In the genomic region with DNA sequence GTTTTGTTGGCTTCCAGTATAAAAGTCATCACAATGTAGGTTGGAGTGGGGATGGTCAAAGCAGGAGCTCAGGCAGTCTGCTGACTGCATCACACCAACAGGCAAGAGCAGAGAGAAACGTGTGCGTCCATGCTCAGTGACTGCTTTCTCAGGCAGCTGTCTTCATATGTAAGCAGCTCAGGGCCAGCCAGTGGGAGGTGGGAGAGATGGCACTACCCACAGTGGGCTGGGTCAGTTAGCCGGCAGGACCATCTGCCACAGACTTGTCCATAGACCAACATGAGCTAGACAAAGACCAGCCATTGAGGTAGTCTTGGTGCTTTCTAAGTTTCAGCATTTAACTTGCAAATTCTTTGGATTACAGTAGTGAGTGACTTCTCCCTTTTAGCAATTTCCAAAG, we compare ENCODE assay signal across 25 mouse cellular contexts. TPM values are rescaled to one million over a fixed set of nuclear protein-coding genes. Genes with fewer than 3 reads are reported as not detected.
A peak's percentile ranks its signal among the peaks of the same experiment; 100 is the strongest.
DNase-seq lines count a peak whose midpoint lies in the region; ATAC-seq and TF ChIP-seq lines count a peak whose summit lies in the region.
"Had no signal": no experiment of that assay in that cellular context is flagged by ENCODE, and none has a peak within 500 bp of the region (broad histone marks: within the 10 kb centered on the region; RNA-seq: fewer than 3 reads in every experiment).

No protein-coding gene starts in this region.

- H3K9me3 ChIP-seq in CH12.LX (replicated peaks; ENCODE audit: low read length), result no peaks in the 10 kb centered on the region
- H3K9me3 ChIP-seq: embryonic facial prominence, embryonic 12.5 days; embryonic facial prominence, embryonic 15.5 days; heart, embryonic 12.5 days; heart, embryonic 15.5 days; hindbrain, embryonic 10.5 days had no signal

- H3K27ac ChIP-seq in CH12.LX (ENCODE audit: insufficient read depth, low read depth), result peak overlapping the region; percentile 51
- H3K27ac ChIP-seq: embryonic facial prominence, embryonic 12.5 days; embryonic facial prominence, embryonic 15.5 days; heart, embryonic 15.5 days; hindbrain, embryonic 10.5 days; hindbrain, embryonic 14.5 days had no signal

- H3K4me1 ChIP-seq in CH12.LX (ENCODE audit: control insufficient read depth in 1 of 2, insufficient read depth in 2 of 2), result peaks cover 36 to 60% of the 10 kb centered on the region in 2 experiments
- H3K4me1 ChIP-seq: embryonic facial prominence, embryonic 12.5 days; embryonic facial prominence, embryonic 15.5 days had no signal

- intact Hi-C loops in left cerebral cortex, postnatal 4 days (cut with DNase I), result no loop called here

- in situ Hi-C loops in CH12.LX (cut with MboI; ENCODE audit: low pct_ligation_motif_present, low pct_unique_long_range_greater_than_20kb, low sequenced_read_pairs), result no loop called here

- dilution Hi-C loops in CH12.LX (cut with MboI; ENCODE audit: extremely low pct_ligation_motif_present, extremely low pct_unique_long_range_greater_than_20kb, low sequenced_read_pairs), result no loop called here

- DNase-seq in cerebellum, adult 9-11 months, result peak; percentile 43
- no peak for DNase-seq in frontal cortex, postnatal 14 days (ENCODE audit: low spot score in 2 of 2)
- DNase-seq in left cerebral cortex, postnatal 4 days, result peak; percentile 64
- DNase-seq in left cerebral cortex, adult 9 months (ENCODE audit: low spot score in 2 of 2), result no peak
- no peak for DNase-seq in CH12.LX (ENCODE audit: extremely low read depth)
- DNase-seq in lung, postnatal 25 days (ENCODE audit: low spot score), result no peak
- DNase-seq: adrenal gland, adult 2 months; adrenal gland, postnatal 14 days; B cell, adult 2 months; forebrain, postnatal 0 days; gastrocnemius, postnatal 10 days; heart, adult 18-20 months; heart, postnatal 10 days; heart, postnatal 36 days; kidney, adult 2 months had no signal

- ATAC-seq in cerebellum, adult (ENCODE audit: insufficient number of reproducible peaks, low FRiP score, low TSS enrichment), result no peak
- ATAC-seq in frontal cortex, adult (ENCODE audit: low TSS enrichment), result peak; percentile 14; the same call in 1 of the 2 replicates
- ATAC-seq: forebrain, embryonic 14.5 days; forebrain, postnatal 0 days; intestine, postnatal 0 days had no signal

- no peaks in the 10 kb centered on the region for H3K27me3 ChIP-seq in CH12.LX (replicated peaks)
- H3K27me3 ChIP-seq: embryonic facial prominence, embryonic 12.5 days; embryonic facial prominence, embryonic 15.5 days; heart, embryonic 12.5 days; heart, embryonic 15.5 days had no signal

- no peak overlapping the region for H3K9ac ChIP-seq in CH12.LX (ENCODE audit: insufficient read depth, low read depth)
- H3K9ac ChIP-seq: embryonic facial prominence, embryonic 12.5 days; embryonic facial prominence, embryonic 15.5 days; forebrain, postnatal 0 days; heart, embryonic 12.5 days; heart, embryonic 15.5 days; hindbrain, embryonic 14.5 days had no signal

- no peak overlapping the region; the same call in 1 of the 2 replicates for H3K4me2 ChIP-seq in CH12.LX (ENCODE audit: insufficient read depth, low read depth, poor library complexity, severe bottlenecking)
- H3K4me2 ChIP-seq: embryonic facial prominence, embryonic 12.5 days; embryonic facial prominence, embryonic 15.5 days; heart, embryonic 12.5 days; heart, embryonic 15.5 days; hindbrain, embryonic 14.5 days had no signal

- no peak; the same call in 1 of the 2 replicates for TF ChIP-seq POLR2A in CH12.LX (IDR thresholded peaks at IDR 0.05; ENCODE audit: low read depth, low read length)

- no peaks in the 10 kb centered on the region for H3K79me2 ChIP-seq in CH12.LX (replicated peaks; ENCODE audit: control insufficient read depth, extremely low read depth, insufficient read depth, poor library complexity, severe bottlenecking)

- peak overlapping the region in 1 of 3 experiments; percentile 49 for H3K4me3 ChIP-seq in CH12.LX (replicated peaks in 1 of 3; ENCODE audit: low read depth in 2 of 3, low read length in 2 of 3, poor library complexity in 1 of 3)
- H3K4me3 ChIP-seq: embryonic facial prominence, embryonic 12.5 days; embryonic facial prominence, embryonic 15.5 days; heart, embryonic 12.5 days; heart, embryonic 15.5 days; hindbrain, embryonic 10.5 days had no signal

- no peak for TF ChIP-seq RAD21 in CH12.LX (IDR thresholded peaks at IDR 0.05; ENCODE audit: low read depth, low read length)

- TF ChIP-seq EP300 in CH12.LX (IDR thresholded peaks at IDR 0.05; ENCODE audit: low read length), result peak; percentile 50

- no peak for TF ChIP-seq CTCF in CH12.LX (conservative IDR thresholded peaks at IDR 0.05 in 1 of 2, IDR thresholded peaks at IDR 0.05 in 1 of 2; ENCODE audit: low read depth in 2 of 2, low read length in 2 of 2)

- peaks cover 0 to 9% of the 10 kb centered on the region in 2 experiments for H3K36me3 ChIP-seq in CH12.LX (replicated peaks in 1 of 2; ENCODE audit: control insufficient read depth in 1 of 2, insufficient read depth in 1 of 2, low read length in 1 of 2)
- H3K36me3 ChIP-seq: embryonic facial prominence, embryonic 12.5 days had no signal

TF ChIP-seq in CH12.LX, 34 proteins besides CTCF, POLR2A, EP300 and RAD21:
- no peak for TF ChIP-seq ZKSCAN1 (IDR thresholded peaks at IDR 0.05; ENCODE audit: borderline replicate concordance, low read depth, low read length)
- TF ChIP-seq MYC (IDR thresholded peaks at IDR 0.05; ENCODE audit: low read depth, low read length), result no peak
- no peak for TF ChIP-seq TBP (conservative IDR thresholded peaks at IDR 0.05; ENCODE audit: low read depth, low read length)
- TF ChIP-seq POLR2AphosphoS2 (IDR thresholded peaks at IDR 0.05; ENCODE audit: low read depth, low read length), result no peak
- TF ChIP-seq BHLHE40 (IDR thresholded peaks at IDR 0.05; ENCODE audit: low read depth, low read length), result 0 out of 2 replicates have a peak, but pooled peaks have one; percentile 15
- TF ChIP-seq IRF4 (IDR thresholded peaks at IDR 0.05; ENCODE audit: low read depth, low read length), result 0 out of 2 replicates have a peak, but pooled peaks have one; percentile 25
- TF ChIP-seq MEF2A (IDR thresholded peaks at IDR 0.05; ENCODE audit: borderline replicate concordance, low read depth, low read length), result peak; percentile 39; the same call in 1 of the 2 replicates
- TF ChIP-seq GABPA (IDR thresholded peaks at IDR 0.05; ENCODE audit: insufficient replicate concordance, low read depth, low read length), result no peak
- TF ChIP-seq HCFC1 (IDR thresholded peaks at IDR 0.05; ENCODE audit: low read depth, low read length), result no peak
- TF ChIP-seq NELFE (IDR thresholded peaks at IDR 0.05; ENCODE audit: low read depth, low read length), result no peak
- TF ChIP-seq SMC3 (IDR thresholded peaks at IDR 0.05; ENCODE audit: low read depth, low read length), result 0 out of 2 replicates have a peak, but pooled peaks have one; percentile 2
- no peak for TF ChIP-seq RCOR1 (conservative IDR thresholded peaks at IDR 0.05; ENCODE audit: low read depth, low read length)

RNA-seq across cellular contexts. Expression of gene Inpp4a, which starts 56.6 kb away (rescaled TPM):
- total RNA-seq in left cerebral cortex, postnatal 4 days (2021), result 100 to 1,000 TPM; 125 to 127 TPM
- 7.0 TPM in 2 replicates for total RNA-seq in CH12.LX (2012; rRNA removed)
- 1.5 TPM in 2 replicates for total RNA-seq in CH12.LX (2014; rRNA removed)
- polyA plus RNA-seq in CH12.LX (2012; ENCODE audit: insufficient read length, low read depth), result 4.0 and 5.0 TPM in 2 replicates

Comparison
In these comparisons a context has a peak if more than half of its experiments do, and no peak if none do; other contexts are left out.
1. DNase-seq: peak in cerebellum, adult 9-11 months (single experiment) and left cerebral cortex, postnatal 4 days (single experiment); none in frontal cortex, postnatal 14 days (0 of 2), left cerebral cortex, adult 9 months (0 of 2), CH12.LX (single experiment) and lung, postnatal 25 days (single experiment).
2. RNA of gene Inpp4a, which starts 56.6 kb away (total RNA-seq): 125 to 127 TPM in left cerebral cortex, postnatal 4 days; 1.5 to 7.0 TPM in CH12.LX; every median in the first group is over 10 times any median in the second.